Mouse (Mus musculus): ENCODE results near the gene Ptprm.

The Ptprm gene

GRCm38 (mm10) chr17:67354451-67355011 lies at the start of gene Ptprm:
Ptprm (minus strand) TSS chr17:67354457.
- peak; percentile 62 for DNase-seq (ENCODE audit: low read depth, low spot score)

GRCm38 (mm10) chr17:67396205-67396604 lies 41.9 kb upstream of the Ptprm start:
- DNase-seq (ENCODE audit: low read depth, low spot score): no peak

GRCm38 (mm10) chr17:67390851-67391250 lies 36.6 kb upstream of the Ptprm start:
- DNase-seq (ENCODE audit: low read depth, low spot score): no peak

DNA sequence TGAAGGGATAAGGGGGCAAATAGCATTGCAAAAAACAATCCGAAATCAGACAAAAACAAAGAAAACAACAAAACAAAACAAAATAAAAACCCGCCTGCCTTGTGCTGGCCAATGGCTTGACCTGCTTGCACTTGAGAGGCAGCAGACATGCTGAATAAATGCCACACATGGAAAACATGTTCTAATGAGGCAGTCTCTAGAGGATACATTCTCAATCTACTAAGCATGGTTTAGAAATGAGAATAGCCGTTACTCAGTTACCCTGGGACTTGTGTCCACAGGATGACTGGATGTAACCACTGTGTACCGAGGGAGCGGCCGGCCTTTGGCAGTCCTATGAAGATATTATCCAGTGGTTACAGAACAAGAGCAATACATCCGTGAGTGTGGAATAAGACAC lies 33.9 kb upstream of the Ptprm start:
- DNase-seq (ENCODE audit: low read depth, low spot score): no peak

DNA sequence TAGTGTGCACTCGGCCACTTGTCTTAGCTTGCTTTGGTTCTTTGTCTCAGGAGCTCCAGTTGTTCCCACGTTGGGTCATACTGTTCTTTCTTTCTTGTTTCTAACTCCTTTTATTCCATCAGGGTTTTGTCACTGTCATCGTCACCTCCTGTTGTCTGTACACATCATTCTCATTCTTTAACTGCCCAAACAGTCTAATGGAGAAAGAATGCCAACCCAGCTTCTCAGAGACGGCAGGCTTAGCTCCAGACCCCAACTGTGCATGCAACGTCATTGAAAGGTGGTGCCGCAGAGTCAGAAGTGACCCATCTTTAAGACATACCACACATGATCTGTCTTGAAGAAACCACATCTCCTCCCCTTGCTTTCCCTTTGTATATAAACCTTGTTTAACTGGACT lies 31.0 kb upstream of the Ptprm start:
- no peak for DNase-seq (ENCODE audit: low read depth, low spot score)

DNA sequence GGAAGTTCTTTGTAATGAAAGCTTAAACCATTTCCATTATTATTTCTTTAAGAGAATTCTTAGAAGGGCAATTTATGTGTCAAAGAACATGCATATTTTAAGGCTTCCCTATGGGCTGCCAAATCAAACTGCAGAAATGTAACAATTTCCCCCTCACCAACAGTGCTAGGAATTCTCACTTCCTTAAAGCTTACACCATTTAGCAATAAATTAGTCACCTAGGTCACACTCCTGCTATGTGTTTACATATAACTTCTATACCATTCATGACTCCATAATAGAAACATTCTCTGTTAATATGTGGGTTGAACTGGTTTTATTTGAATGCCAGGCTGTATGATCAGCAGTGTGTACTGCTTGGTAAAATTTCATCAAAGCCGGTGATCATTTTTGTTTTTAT lies 29.4 kb upstream of the Ptprm start:
- no peak for DNase-seq (ENCODE audit: low read depth, low spot score)

DNA sequence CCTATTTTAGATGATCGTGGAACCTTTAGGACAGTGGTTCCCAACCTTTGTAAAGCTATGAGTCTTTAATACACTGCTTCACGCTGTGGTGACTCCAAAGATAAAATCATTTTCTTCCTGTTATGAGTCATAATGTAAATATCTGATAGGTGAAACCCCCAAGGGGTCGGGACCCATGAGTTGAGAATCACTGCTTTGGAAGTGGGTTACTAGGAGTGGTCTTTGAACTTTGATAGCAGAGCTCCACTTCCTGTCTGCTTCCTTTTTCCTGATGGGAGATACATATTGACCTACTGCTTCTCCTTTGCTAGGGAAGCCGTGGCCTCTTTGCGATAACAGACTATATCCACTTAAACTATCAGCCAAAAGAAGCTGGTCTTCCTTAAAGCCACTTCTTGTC lies 27.4 kb upstream of the Ptprm start:
- DNase-seq (ENCODE audit: low read depth, low spot score): no peak

DNA sequence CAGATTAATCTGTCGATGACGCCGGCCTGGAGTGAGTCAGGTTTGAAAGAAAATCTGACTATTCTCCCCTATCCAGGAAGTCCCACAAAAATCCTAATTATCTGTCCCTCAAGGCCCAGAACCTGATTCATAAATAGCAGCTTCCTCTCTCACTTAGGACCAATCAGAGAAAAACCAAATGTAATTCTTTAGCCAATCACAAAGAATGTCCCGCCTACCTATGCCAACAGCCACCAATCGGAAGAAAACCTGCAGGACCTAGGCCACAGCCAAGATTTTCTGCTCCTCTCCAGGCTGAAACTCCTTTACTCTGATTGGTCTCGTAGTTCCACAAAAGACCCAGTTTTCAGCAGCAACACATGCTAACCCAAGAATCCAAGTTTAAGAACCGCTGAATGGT lies 13.6 kb upstream of the Ptprm start:
- no peak for DNase-seq (ENCODE audit: low read depth, low spot score)

DNA sequence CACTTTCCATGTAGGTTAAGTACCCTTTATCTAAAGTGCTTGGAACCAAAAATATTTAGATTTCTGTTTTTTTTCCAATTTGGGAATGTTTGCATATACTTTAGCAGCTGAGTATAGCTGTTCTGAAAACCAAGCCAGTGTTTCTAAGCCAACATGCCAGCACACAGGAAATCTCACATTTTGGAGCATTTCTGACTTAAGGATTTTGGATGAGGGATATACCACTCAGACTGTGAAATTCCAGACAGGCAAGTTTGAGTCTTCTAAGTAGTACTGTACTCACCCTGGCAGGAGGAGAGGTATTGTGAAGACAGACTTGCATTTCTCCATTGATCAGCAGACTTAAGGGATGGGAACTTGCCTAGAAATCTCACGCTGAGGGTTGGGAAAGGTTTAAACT lies 10.2 kb upstream of the Ptprm start:
- no peak for DNase-seq (ENCODE audit: low read depth, low spot score)

DNA sequence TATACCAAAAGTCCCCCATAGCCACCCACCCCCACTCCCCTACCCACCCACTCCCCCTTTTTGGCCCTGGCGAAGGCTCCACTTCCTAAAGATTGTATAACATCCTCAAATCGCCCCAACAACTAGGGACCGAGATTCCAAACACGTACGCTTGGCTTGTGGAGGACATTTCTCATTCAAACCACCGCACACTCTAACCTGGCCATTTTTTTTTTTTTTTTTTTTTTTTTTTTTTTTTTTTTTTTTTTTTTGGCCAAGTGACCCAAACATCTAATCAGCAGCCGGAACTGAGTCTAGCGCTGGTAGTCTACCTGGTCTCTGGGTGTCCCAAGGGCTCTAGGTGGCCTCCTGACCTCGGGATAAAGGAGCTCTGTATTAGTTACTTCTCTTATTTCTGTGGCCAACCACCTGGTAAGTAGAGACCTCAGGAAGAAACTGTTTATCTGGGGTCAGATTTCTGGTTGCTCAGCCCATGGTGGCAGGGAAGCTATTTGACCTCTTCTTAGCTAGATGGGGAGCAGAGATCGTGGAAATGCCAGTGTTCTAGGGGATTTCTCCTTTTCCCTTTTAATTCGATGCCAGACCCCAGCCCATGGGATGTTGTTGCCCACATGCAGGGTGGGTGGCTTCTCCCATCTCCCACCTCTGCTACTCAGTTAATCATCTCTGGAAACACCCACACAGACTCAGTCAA lies 9.3 kb upstream of the Ptprm start:
- no peak for DNase-seq (ENCODE audit: low read depth, low spot score)

DNA sequence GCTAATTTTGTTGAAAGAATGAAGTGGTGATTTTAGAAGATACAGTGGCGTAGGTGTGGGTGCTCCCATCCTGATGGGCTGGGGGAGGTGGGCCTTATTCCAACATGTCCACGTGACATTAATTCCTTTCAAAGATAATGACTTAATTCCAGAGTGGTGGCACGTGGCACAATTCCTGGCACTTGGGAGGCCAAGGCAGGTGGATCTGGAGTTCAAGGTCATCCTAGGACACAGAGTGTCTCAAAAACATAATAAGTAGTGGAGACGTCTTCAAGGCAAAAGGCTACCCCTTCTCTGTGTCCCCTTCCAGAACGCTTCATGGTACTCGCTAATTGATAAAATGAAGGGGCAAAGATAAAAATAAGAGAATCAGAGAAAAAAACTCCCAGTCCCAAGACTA lies 7.9 kb upstream of the Ptprm start:
- DNase-seq (ENCODE audit: low read depth, low spot score): no peak

GRCm38 (mm10) chr17:67360606-67361005 lies 6.3 kb upstream of the Ptprm start:
- DNase-seq (ENCODE audit: low read depth, low spot score): no peak

- no peak for DNase-seq (ENCODE audit: low read depth, low spot score)
These were observed 5.3 kb upstream of the Ptprm start for GRCm38 (mm10) chr17:67359578-67359977.

DNA sequence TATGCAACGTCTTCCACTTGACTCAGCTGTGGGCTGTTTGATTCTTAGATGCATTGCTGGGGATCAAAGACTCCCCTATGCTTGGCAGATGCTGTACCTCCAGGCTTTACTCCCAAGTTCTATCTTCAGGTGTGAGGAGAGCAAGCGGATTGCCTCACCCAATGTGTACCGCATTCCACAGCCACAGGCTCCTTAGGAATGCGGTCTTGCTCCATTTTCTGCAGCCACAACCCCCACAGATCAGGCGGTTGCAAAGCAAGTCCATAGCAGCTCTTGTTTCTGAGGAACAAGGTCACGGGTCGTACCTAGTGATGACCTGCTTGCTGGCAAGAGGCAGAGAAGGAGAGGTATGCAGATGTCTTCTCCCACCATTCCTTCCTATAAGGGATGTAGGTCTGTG lies 4.3 kb upstream of the Ptprm start:
- DNase-seq (ENCODE audit: low read depth, low spot score): no peak

DNA sequence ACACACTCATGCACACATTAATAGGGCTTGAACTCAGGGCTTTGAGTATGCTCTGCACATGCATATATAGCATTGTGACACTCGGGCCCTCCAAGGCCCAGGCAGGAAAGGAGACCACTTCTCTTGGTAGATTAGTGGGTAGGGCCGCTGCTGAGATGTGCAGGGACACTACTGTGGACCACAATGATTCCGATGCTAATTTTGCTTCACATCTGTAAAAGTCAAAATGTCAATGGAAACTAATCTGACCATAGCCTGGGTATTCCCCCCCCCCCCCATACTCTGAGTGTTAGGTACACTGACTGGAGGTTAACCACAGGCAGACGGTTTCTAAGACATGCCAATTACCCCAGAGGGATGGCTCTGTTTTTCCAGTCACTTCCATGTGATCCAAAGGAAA lies 2.9 kb upstream of the Ptprm start:
- DNase-seq (ENCODE audit: low read depth, low spot score): no peak

- no peak for DNase-seq (ENCODE audit: low read depth, low spot score)
These were observed 994 bp upstream of the Ptprm start for GRCm38 (mm10) chr17:67355251-67355650.

DNA sequence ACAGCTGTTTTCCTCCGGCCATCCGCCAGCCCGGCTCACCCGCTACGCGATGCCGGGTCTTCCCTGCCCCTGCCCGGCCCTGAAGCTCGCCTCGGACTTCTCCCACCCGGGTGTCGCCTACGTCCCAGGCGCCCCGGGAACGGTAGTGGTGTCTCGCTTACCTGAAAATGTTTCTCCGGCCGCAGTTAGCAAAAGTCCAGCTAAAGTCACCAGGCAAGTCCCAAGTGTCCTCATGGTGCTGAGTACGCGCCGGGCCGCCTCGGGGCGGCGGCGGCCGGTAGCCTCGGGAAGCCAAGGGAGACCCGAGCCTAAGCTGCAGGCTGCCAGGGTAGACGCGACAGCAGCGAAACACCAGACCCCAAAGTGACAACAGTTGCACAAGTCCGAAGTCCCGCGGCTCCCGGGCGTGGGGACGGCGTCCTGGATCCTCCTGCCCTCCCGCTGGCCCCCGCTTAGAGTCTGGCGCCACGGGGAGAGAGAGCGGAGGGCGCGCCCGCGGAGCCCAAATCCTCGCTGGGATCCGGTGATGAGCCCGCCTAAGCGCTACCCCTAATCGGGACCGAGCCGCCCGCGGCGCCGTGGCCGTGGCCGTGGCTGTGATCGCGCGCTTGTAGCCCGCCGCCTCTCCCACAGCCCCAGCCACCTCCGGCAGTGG lies 334 bp downstream of the Ptprm start:
- no peak for DNase-seq (ENCODE audit: low read depth, low spot score)

DNA sequence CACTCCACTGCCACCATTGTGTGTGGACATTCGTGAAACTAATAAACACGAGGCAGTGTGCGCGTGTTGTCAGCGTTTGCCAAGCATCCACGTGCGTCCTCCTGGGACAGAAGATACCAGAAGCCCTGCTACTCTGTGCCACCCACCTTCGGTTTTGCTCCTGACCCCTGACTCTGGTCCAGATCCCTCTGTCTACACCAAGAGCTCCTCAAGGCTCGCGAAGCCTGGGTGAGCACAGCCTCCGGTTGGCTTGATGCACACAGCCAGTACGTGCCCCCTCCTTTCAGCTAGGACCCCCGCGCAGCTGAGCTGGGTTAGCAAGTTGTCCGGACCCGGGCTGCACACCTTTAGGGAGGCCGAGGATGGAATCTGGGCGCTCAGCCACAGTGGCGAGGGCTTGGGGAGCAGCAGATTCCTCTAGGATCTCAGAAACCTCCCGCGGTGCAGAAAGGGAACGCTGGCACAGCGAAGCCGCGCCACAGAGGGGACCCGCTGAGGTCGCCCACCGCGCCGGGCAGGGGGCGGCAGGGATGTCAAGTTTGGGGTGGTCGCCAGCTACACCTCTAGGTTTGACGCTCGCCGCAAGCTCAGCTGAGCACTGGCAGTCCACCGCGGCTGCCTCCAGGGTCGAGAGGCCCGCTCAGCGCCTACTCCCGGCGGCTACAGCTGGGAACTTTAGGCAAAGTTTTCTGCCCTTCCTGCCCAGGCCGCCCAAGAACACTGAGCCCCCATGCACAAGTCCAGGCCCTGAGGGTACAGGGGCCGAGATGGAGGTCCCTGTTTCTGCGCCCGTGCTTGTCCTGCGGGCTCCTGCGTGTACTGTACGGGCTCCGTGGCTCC lies 1.1 kb downstream of the Ptprm start:
- no peak for DNase-seq (ENCODE audit: low read depth, low spot score)

GRCm38 (mm10) chr17:67351423-67351822 lies 2.8 kb downstream of the Ptprm start:
- DNase-seq (ENCODE audit: low read depth, low spot score): no peak

- no peak for DNase-seq (ENCODE audit: low read depth, low spot score)
These were observed 3.7 kb downstream of the Ptprm start for GRCm38 (mm10) chr17:67350536-67350935.

DNA sequence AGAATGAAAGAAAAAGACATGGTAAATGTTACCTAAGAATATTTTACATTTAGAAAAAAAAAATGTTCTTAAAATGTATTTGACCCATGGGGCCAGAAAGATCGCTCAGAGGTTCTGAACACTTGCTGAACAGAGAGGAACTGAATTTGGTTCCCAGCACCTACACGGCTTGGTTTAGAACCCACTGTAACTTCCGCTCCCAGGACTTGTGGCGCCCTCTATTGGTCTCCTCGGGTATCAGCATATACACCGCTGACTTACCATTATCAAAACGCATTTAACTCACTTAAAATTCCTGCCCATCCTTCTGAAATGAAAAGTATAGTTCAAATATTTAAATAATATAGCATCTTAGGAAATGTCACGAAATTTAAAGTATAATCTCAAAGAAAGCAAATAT lies 4.7 kb downstream of the Ptprm start:
- no peak for DNase-seq (ENCODE audit: low read depth, low spot score)

DNA sequence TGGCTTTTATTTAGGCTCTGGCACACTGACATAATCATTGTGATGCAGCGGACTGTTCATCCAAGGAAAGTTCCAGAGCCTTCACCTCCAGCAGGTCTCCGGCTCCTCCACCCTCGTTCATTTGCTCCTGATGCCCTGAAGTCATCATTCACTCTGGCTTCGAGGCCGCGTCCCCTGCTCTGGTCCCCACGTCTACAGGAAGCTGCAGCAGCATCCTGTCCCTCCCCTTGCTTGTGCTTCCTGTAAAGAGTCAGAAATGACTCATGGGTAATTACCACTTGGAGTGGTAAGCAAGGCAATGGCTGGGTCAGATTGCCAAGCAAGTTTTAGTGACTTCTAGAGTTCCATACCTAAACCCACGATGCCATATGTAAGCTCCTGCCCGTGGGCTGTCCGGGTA lies 7.3 kb downstream of the Ptprm start:
- DNase-seq (ENCODE audit: low read depth, low spot score): no peak

All from skeletal muscle tissue, adult 2 months (tissue).